Mouse (Mus musculus): ENCODE measurements at regions not wholly inside any gene's neighbourhood (a gene's known extent, or its start where the extent isn't known, plus 50 kb on each side); places are given as distances from the start of the nearest gene placed in this dataset.

DNA sequence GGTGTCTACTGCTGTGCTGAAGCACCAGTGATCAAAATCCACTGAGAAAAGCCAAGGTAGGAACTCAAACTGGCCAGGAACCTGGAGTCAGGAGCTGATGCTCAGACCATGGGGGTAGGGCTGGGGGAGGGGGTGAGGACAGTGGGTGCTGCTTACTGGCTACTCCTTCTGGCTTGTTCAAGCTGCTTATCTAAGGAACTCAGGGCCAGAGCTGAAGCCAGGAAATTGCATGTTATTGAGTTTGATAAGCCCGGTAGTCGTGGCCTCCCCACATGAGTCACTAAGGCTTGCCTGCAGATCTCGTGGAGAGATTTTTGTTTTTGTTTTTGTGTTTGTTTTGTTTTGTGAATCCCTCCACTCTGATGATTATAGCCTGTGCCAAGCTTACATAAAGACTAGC lies 65.9 kb downstream of the Tmem215 start:
- peak; percentile 93 for ATAC-seq (replicated peaks; ENCODE audit: low FRiP score, low TSS enrichment, poor library complexity, severe bottlenecking)

DNA sequence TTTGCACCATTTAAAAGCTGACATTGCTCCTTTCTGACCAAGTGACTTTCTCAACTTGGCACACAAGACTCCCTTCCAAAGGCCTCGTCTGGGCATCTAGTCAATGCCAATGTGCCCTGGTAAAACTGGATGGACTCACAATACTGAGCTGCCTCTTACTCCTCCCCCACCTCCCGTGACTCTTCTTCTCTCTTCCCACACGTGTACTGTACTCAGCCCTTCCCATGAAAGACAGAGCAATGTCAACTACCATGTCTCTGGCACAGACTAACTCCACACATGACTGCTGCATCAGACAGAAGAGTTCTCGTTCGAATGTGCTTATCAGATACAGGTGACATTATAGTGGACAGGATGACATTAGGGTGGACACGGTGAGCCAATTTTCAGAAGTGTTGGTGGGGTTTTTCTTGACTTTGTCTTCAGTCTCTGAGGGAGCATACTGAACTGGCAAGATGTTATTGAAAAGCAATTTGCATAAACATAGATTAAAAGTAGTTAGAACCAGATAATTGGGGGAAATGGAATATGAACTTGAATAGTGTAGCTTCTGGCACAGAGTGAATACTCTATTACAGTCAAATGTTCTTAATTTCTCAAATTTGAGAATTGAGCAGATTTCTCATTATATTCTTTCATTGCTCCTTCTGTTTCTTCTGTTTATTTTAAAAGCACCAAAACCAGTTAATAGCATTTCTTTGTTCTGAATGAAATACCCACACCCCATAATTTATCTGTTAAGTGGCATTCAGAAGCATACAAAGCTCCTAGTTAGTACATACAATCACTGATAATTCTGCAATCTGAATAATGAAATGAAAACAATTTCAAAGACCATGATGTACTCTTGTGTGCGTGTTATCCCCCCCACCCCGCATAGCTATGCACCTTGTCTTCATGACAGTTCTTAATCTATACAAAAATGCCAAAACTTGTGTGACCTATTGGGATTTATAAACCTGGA lies 71.4 kb downstream of the Tmem215 start:
- ATAC-seq (replicated peaks; ENCODE audit: low FRiP score, low TSS enrichment, poor library complexity, severe bottlenecking), result no peak

DNA sequence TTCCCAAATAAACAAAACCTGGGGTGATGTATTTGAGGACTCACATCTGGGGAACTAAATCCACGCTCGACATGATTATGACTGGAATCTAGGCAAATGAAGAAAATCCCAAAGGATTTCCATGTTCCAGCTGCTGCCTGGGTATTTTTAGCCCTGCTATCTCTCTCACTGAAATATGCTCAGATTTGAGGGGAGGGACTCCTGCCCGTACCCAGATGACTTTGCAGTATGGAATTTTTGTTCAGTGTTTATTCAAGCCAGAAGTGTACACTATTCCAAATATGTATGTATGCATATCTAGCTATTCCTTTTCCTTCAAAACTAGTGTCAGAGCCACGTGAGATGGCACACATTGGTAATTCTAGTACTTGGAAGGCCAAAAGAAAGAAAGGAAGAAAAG lies 72.1 kb downstream of the Tmem215 start:
- no peak for ATAC-seq (replicated peaks; ENCODE audit: low FRiP score, low TSS enrichment, poor library complexity, severe bottlenecking)

DNA sequence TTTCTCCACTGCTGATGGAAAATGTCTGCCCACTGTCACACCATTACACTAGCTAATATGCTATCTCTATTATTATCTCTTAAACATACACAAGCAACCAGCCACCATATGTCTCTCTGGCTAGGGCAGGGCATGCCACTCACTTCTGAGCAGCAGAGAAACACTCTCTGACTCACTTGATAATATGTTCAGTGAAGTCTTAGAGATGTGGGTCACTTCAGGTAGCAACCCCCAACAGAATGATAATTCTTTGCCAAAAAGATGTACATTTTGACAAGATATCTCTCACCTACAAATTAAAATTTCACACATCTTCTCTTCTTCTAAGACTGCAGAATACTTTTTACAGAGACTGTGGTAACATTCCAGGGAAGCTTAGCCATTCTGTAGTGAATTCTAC lies 72.8 kb downstream of the Tmem215 start:
- ATAC-seq (replicated peaks; ENCODE audit: low FRiP score, low TSS enrichment, poor library complexity, severe bottlenecking), result no peak

DNA sequence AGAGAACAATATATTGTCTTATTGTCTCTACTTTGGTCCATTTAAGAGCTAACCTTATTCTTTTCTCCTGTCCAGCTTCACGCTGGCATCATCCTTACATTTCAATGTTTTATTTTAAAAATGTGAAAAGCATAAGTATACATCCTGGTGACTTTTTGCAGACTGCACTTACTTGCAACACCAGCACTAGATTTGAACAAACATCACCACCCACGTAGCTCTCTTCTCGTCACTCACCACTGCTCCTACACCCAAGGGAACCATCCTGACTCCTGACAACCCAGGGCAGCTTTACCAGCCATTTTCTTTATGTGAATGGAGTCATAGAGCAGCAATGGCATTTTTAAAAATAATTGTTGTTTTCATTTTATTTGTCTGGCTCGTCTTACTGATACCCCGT lies 73.7 kb downstream of the Tmem215 start:
- no peak for ATAC-seq (replicated peaks; ENCODE audit: low FRiP score, low TSS enrichment, poor library complexity, severe bottlenecking)

DNA sequence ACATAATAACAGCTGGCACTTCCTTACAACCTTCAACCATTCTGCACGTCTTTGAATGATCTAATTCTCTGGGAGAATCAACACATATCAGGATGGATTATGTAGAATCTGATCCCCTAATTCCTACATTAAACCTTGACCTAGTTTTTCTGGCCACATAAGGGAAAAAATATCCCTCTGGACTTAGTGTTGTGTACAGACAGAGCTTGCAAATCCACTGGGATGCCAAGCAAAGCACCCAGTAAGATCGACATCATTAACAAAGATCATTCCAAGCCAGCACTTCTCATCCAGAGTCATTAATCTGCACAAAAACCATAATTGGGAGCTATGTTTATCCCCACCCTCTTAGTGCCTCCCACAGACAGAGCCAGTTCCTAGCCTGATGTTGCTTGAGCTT lies 87.8 kb downstream of the Tmem215 start:
- ATAC-seq (replicated peaks; ENCODE audit: low FRiP score, low TSS enrichment, poor library complexity, severe bottlenecking), result no peak

DNA sequence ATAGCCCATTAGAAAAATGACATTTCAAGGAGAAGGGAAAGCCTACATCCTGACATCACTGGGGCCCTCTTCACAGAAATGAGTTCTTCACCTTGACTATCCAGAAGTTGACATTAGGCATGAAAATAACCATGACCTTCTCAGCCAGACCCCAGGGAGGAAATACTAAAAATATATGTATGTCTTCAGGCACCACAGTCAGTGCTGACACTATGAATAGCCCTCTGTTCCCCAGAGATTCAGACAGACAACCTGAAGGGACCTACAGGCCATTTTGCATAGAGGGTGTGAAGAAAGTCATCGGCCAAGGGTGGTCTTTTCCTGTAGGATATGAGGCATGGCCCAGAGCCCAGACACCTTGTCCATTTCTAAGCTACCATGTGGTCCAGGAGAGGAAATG lies 101.3 kb downstream of the Tmem215 start:
- ATAC-seq (replicated peaks; ENCODE audit: low FRiP score, low TSS enrichment, poor library complexity, severe bottlenecking), result no peak

DNA sequence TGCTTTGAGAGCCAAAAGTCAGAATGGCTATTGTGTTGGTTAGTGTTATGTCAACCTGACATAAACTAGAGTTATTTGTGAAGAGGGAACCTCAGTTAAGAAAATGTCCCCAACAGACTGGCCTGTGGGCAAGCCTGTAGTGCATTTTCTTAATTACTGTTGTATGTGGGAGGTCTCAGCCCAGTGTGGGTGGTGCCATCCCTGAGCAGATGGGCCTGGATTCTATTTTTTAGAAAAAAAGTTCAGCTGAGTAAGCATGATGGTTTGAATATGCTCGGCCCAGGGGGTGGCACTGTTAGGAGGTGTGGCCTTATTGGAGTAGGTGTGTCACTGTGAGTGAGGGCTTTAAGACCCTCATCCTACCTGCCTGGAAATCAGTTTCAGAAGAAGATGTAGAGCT lies 104.0 kb downstream of the Tmem215 start:
- ATAC-seq (replicated peaks; ENCODE audit: low FRiP score, low TSS enrichment, poor library complexity, severe bottlenecking), result no peak

DNA sequence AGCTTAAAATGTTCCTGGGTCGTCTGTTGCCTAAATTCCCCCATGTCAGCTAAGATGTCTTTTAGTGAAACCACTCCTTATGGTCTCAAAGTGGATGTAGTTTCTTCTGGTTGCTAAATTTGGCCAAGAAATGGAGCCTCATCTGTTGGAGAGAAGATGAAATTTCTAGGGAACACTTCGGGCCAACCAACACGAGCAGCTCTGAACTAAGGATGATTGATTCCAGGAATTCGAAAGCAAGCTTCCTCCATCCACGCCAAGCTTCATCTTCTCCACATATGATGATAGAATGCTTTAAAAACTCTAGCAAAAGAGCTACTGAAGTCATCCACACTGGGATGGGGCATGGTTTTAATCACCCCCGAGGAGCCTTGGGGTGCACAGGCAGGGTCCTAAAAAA lies 112.5 kb downstream of the Tmem215 start:
- ATAC-seq (replicated peaks; ENCODE audit: low FRiP score, low TSS enrichment, poor library complexity, severe bottlenecking), result no peak

DNA sequence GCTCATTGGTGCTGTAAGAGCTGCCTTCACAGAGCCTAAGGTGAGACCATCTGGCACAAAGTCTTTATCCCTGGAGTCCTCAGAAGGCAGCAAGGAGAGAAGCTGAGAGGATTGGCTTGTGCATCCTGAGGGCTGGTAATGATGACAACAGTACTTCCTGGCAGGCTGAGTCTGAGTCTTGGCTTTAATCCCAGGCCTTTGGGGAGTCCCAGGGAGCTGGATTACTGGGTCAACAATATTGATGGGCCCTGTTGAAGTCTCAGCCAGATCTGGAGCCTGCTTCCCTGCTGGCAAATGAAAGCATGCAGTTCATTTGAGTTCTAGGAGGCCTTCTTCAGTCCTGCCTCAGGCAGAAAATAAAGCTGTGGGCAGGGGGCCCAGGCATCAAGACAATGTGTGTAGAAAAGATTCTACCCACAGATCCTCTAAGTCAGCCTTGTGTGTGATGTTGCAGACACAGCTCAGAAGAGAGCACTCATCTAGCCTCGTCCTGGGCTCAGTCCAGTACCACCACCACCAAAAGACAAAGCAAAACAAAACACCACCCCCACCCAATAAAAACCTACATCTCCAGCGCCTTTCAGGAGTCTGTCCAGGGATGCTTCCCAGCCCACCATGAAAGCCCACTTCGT lies 113.1 kb downstream of the Tmem215 start:
- no peak for ATAC-seq (replicated peaks; ENCODE audit: low FRiP score, low TSS enrichment, poor library complexity, severe bottlenecking)

DNA sequence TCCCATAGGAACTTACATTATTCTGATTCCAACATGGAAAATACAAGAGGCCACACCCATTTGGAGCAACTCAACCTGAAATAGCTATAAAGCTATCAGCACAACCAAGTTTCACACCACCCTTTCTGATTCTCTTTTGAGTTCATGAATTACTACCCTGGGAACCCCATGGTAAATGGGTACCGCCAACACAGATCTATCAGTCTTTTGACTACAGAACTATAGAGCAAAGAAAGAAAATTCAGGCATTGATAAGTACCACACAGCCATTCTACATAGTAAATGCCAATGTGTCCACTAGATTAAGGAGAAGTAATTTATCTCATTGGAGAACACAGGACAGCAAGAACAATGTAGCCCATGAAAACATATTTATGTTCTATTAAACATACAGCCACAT lies 114.1 kb downstream of the Tmem215 start:
- ATAC-seq (replicated peaks; ENCODE audit: low FRiP score, low TSS enrichment, poor library complexity, severe bottlenecking), result no peak

DNA sequence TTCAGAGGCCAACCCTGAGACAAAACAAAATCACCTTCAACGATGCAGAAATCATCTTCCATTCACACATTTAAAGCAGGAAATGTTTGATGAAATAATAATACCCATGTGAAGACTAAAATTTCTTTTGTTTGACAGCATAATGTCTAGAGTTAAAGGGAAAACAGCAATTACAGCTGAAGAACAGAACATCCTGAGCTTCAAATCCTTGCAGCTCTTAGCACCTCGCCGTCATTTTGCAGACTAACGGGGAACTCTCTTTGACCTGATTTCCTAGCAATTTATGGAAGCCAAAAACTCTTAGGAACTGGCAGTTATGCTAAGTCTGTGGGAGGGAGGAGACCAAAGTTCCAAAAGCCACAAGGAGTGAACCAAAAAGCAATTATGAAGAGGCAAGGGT lies 115.3 kb downstream of the Tmem215 start:
- ATAC-seq (replicated peaks; ENCODE audit: low FRiP score, low TSS enrichment, poor library complexity, severe bottlenecking), result no peak

DNA sequence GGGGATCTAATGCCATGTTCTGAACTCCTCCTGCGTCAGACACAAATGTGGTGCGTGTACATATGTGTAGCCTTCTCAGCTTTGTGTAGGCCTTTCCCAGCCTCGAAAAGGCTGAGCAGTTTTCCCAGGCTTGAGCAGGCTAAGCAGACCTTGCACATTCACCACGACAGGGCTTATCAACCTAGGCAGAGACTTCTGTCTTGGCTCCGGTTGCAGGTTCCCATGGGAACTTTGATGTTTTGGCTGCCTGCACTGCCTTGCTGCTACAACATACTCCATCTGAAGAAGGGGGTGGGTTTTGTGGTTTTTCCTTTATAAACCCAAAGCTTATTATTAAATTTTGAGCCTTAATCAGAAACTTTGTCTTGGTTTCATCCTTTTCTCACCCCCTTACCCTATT lies 109.2 kb downstream of the Aptx start:
- no peak for ATAC-seq (replicated peaks; ENCODE audit: low FRiP score, low TSS enrichment, poor library complexity, severe bottlenecking)

DNA sequence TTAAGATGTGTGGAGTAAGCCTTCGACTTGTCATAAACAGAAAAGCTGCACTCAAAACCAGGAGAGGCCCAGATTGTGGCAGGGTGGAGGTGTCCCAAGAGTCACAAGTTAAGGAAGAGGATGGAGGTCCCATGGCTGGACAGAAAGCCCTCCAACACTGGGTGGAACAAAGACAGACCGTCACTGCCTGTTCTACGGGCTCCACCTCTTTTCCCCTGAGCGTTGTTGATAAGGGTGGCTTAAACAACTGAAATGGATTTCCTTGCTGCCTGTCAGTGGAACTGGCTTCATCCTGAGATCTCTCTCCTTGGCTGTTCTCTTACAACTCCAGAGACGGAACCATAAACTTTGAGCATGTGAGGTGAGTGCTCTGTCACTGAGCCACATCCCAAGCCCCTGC lies 78.0 kb downstream of the Aptx start:
- peak; percentile 68; the same call in 1 of the 2 replicates for ATAC-seq (replicated peaks; ENCODE audit: low FRiP score, low TSS enrichment, poor library complexity, severe bottlenecking)

DNA sequence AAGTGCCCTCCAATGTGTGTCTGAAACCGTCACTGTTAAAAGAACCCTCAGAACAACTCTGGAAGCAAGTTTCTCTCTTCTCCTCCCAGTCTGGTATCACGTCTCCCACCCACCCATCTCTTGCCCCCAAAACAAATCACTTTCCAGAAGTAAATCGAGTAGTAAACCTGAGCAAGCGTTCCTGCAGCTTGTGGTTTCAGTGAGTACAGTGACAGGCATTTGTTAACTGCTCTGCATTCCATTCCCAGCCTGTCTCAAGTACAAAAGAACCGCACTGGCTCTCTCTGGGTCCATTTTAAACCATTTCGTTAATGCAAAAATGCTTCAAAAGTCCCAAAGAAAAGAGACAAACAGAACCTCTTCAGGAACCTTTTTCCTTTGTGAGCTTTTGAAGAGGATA lies 77.1 kb downstream of the Aptx start:
- ATAC-seq (replicated peaks; ENCODE audit: low FRiP score, low TSS enrichment, poor library complexity, severe bottlenecking), result no peak
